Mouse (Mus musculus) brain, embryonic 14.5 days (tissue): ENCODE data around the gene Haus3.

Experiments
- CTCF ChIP-seq: fragments of 200-500 bp; IDR thresholded peaks from 2 replicates; pipeline ENCODE4 v1.5.1; 2012; ENCODE audit warnings: inconsistent platforms, mild to moderate bottlenecking, moderate library complexity, borderline replicate concordance; ENCODE audit not compliant: insufficient read depth, insufficient read length; ENCODE audit errors: extremely low read depth
- POLR2A ChIP-seq: fragments of 200-500 bp; IDR thresholded peaks from 2 replicates; pipeline ENCODE4 v1.6.1; 2012; ENCODE audit warnings: mild to moderate bottlenecking, inconsistent platforms, borderline replicate concordance; ENCODE audit not compliant: poor library complexity, insufficient read depth, insufficient read length, severe bottlenecking; ENCODE audit errors: extremely low read depth

DNA sequence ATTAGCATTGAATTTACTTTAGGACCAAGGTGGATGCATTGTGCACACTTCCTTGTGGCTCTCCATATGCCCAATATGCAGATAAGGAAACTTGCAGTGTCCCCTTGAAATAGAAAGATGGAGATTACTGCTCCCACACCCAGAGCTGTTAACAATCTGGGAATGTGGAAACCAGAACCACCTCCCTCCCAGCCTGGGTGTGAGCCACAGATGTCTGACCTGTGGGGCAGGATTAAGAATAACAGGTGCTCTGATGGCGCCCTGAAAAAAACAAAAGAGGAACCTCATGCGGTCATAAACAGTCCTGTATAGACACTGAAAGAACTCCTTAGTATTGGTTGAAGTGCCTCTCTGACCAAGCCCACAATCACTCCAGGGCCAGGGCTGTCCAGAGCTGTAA lies 19.5 kb upstream of the Haus3 start:
- no peak for TF ChIP-seq CTCF
- no peak for TF ChIP-seq POLR2A
